35 mouse cellular contexts compared by ENCODE assay signal in genomic region chr12:80495691-80496090, GRCm38 (mm10). TPM values are rescaled to one million over a fixed set of nuclear protein-coding genes. Genes with fewer than 3 reads are reported as not detected.
"Had no signal": no experiment of that assay in that cellular context is flagged by ENCODE, and none has a peak within 500 bp of the region (broad histone marks: within the 10 kb centered on the region; RNA-seq: fewer than 3 reads in every experiment).

No protein-coding gene starts in this region.

- H3K4me1 ChIP-seq: limb, embryonic 12.5 days; limb, embryonic 13.5 days; limb, embryonic 15.5 days; liver, embryonic 12.5 days; liver, embryonic 13.5 days; lung, embryonic 15.5 days; midbrain, embryonic 10.5 days; midbrain, embryonic 12.5 days; midbrain, embryonic 15.5 days; neural tube, embryonic 12.5 days had no signal

- H3K9me3 ChIP-seq: limb, embryonic 10.5 days; limb, embryonic 12.5 days; limb, embryonic 13.5 days; limb, embryonic 15.5 days; liver, embryonic 12.5 days; liver, embryonic 13.5 days; liver, embryonic 15.5 days; lung, embryonic 15.5 days; midbrain, embryonic 12.5 days; midbrain, embryonic 13.5 days; midbrain, embryonic 15.5 days; neural tube, embryonic 12.5 days had no signal

- DNase-seq: left cerebral cortex, postnatal 4 days; liver; liver, embryonic 13.5 days; liver, postnatal 0 days; lung, adult 18-20 months; lung, adult 2 months; lung, embryonic 14.5 days; lung, postnatal 10 days; lung, postnatal 14 days; lung, postnatal 36 days; lung, postnatal 4 days; midbrain, embryonic 14.5 days had no signal

- H3K27ac ChIP-seq: limb, embryonic 10.5 days; limb, embryonic 12.5 days; limb, embryonic 13.5 days; limb, embryonic 15.5 days; liver, embryonic 12.5 days; liver, embryonic 13.5 days; liver, embryonic 14.5 days; liver, embryonic 15.5 days; lung, embryonic 15.5 days; macrophage; midbrain, embryonic 10.5 days; midbrain, embryonic 12.5 days; midbrain, embryonic 13.5 days; midbrain, embryonic 15.5 days; neural tube, embryonic 12.5 days had no signal

- H3K9ac ChIP-seq: limb, embryonic 12.5 days; limb, embryonic 13.5 days; limb, embryonic 15.5 days; liver, embryonic 12.5 days; liver, embryonic 13.5 days; liver, embryonic 14.5 days; liver, embryonic 15.5 days; liver, postnatal 0 days; lung, embryonic 14.5 days; lung, embryonic 15.5 days; midbrain, embryonic 12.5 days; midbrain, embryonic 13.5 days; midbrain, embryonic 15.5 days; neural tube, embryonic 12.5 days had no signal

- ATAC-seq: liver, embryonic 12.5 days; liver, postnatal 0 days; lung, postnatal 0 days; midbrain, embryonic 13.5 days; midbrain, embryonic 15.5 days; midbrain, embryonic 16.5 days had no signal

- H3K4me2 ChIP-seq: limb, embryonic 12.5 days; limb, embryonic 13.5 days; limb, embryonic 15.5 days; liver, embryonic 11.5 days; liver, embryonic 12.5 days; liver, embryonic 13.5 days; liver, embryonic 15.5 days; lung, embryonic 14.5 days; lung, embryonic 15.5 days; midbrain, embryonic 11.5 days; midbrain, embryonic 12.5 days; midbrain, embryonic 13.5 days; midbrain, embryonic 15.5 days; neural tube, embryonic 12.5 days had no signal

- H3K4me3 ChIP-seq: limb, embryonic 10.5 days; limb, embryonic 12.5 days; limb, embryonic 13.5 days; limb, embryonic 15.5 days; liver, embryonic 12.5 days; liver, embryonic 13.5 days; liver, embryonic 15.5 days; lung, embryonic 15.5 days; midbrain, embryonic 10.5 days; midbrain, embryonic 12.5 days; midbrain, embryonic 13.5 days; midbrain, embryonic 15.5 days; myocyte; neural tube, embryonic 12.5 days had no signal

- H3K27me3 ChIP-seq: limb, embryonic 12.5 days; limb, embryonic 13.5 days; limb, embryonic 15.5 days; liver, embryonic 12.5 days; liver, embryonic 13.5 days; liver, embryonic 15.5 days; lung, embryonic 15.5 days; midbrain, embryonic 12.5 days; midbrain, embryonic 13.5 days; midbrain, embryonic 15.5 days; neural tube, embryonic 12.5 days had no signal

RNA-seq across cellular contexts. Expression of gene Galnt16, which starts 22.4 kb away (rescaled TPM):
- total RNA-seq: liver, adult 2 months; megakaryocyte progenitor cell, adult 5-6 weeks; megakaryocyte-erythroid progenitor cell, adult 5-6 weeks; monocyte, adult 5-6 weeks had no signal
- polyA plus RNA-seq: macrophage had no signal
